Mouse (Mus musculus) lung, embryonic 14.5 days (tissue): ENCODE data around the gene Pram1. TPM values are rescaled to one million over a fixed set of nuclear protein-coding genes. Genes with fewer than 3 reads are reported as not detected.

Experiments
- ATAC-seq: fragments of 200-750 bp; cut with Nextera tagmentation; 2 replicates; pipeline ENCODE4 v1.8.0; 2017; ENCODE audit warnings: mild to moderate bottlenecking, moderate TSS enrichment, moderate library complexity; ENCODE audit not compliant: insufficient read depth
- DNase-seq: peaks from one replicate; pipeline ENCODE4 v3.0.0-alpha.2; 2015
- H3K27ac ChIP-seq: fragments of 300-500 bp; sonication (generic); 2 replicates; pipeline ENCODE4 v1.5.1; 2014; ENCODE audit warnings: low read depth, mild to moderate bottlenecking, moderate library complexity
- H3K27me3 ChIP-seq: fragments of 300-500 bp; sonication (generic); 2 replicates; pipeline ENCODE4 v1.6.1; 2014; ENCODE audit warnings: low read length, control low read depth; ENCODE audit not compliant: insufficient read depth
- H3K36me3 ChIP-seq: fragments of 300-500 bp; sonication (generic); 2 replicates; pipeline ENCODE4 v1.6.1; 2014; ENCODE audit warnings: control low read depth; ENCODE audit not compliant: insufficient read depth
- H3K4me1 ChIP-seq: fragments of 300-500 bp; sonication (generic); 2 replicates; pipeline ENCODE4 v1.6.1; 2014; ENCODE audit warnings: antibody characterized with exemption, control low read depth; ENCODE audit not compliant: insufficient read depth
- H3K4me2 ChIP-seq: fragments of 300-500 bp; sonication (generic); 2 replicates; pipeline ENCODE4 v1.6.1; 2014; ENCODE audit warnings: mild to moderate bottlenecking
- H3K4me3 ChIP-seq: fragments of 300-500 bp; sonication (generic); 2 replicates; pipeline ENCODE4 v1.5.1; 2014; ENCODE audit warnings: low read depth, low read length
- H3K9ac ChIP-seq: fragments of 300-500 bp; sonication (generic); 2 replicates; pipeline ENCODE4 v1.6.1; 2014
- H3K9me3 ChIP-seq: fragments of 300-500 bp; sonication (generic); 2 replicates; pipeline ENCODE4 v1.6.1; 2016; ENCODE audit warnings: low read depth, low read length, control low read depth
- CTCF ChIP-seq: IDR thresholded peaks from 2 replicates; pipeline ENCODE4 v1.5.1; 2016; ENCODE audit warnings: antibody characterized with exemption, low read depth
- WGBS: fragments of 180-500 bp; shearing (Covaris S2); extraction: QIAGEN DNeasy Blood & Tissue Kit; methylation state at CpG from one replicate; pipeline ENCODE4 v1.1.7; 2014; 5-methylcytosine and 5-hydroxymethylcytosine counted together
- polyA plus RNA-seq: library from polyadenylated mRNA; unstranded; fragments of >200 nt; fragmentation: Nextera tagmentation; extraction: Ambion mirVana; gene quantifications from 2 replicates; pipeline ENCODE4 v1.2.1, GENCODE M21; 2014

Gene Pram1
- polyA plus RNA-seq, 1 experiment from 2014 or later = 1.6 TPM

DNA sequence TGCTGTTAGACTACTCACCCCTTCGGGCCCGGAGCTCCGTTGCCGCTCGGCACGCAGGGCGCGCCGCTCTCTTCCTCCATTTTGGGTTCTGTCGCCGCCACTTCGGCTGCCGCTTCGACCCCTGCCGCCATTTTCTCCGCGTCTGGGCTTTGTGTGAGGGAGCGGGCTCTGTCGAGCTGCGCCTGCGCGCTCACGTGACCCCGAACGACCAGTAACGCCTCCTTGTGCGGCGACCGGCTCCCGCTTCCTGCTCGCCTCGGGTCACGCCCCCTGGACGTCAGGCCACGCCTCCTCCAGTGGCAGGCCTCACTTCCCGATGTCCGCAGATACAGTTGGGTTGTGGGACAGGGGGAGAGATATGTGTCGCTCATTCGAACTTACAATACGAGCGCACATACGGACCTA, 47.4 kb downstream of the Pram1 start:
- peak overlapping the region; percentile 96 for H3K4me3 ChIP-seq
- H3K4me1 ChIP-seq = peaks cover 16% of the 10 kb centered on the region
- peaks cover 4% of the 10 kb centered on the region; the same call in 1 of the 2 replicates for H3K36me3 ChIP-seq
- TF ChIP-seq CTCF = peak; percentile 16; the same call in 1 of the 2 replicates
- peak overlapping the region; percentile 86 for H3K4me2 ChIP-seq
- H3K9ac ChIP-seq = peak overlapping the region; percentile 99
- 0% methylated on average over 42 of the region's 42 CpGs for WGBS
- DNase-seq (peak; percentile 98), ATAC-seq (peak; percentile 99)
- H3K27me3 ChIP-seq = no peaks in the 10 kb centered on the region
- no peaks in the 10 kb centered on the region for H3K9me3 ChIP-seq
- H3K27ac ChIP-seq = peak overlapping the region; percentile 95

DNA sequence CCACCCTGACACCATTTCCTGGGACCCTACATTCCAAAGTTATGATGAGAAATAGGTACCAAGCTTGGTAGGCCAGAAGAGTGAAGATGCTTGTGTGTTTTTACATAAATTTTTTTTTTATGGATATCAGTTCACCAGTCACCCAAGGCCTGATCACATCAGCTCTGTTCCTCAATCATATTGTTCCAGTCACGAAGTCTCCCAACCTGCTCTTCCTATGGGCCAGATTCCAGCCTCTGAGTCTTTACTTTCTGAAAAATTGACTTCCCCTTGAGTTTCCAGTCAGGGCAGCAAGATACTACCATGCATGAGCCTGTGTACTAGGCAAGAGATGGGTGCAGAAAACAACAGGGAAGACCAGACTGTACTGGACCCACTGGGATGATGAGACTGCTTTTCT, 48.9 kb downstream of the Pram1 start, which contains the start of gene Hnrnpm:
TSS of gene Hnrnpm (minus strand) at position 101 of the 400 bp plus-strand sequence.
- peak within 1 kb of the TSS; percentile 96 for H3K4me3 ChIP-seq
- peaks cover 12% of the 10 kb centered on the region for H3K36me3 ChIP-seq
- peak within 1 kb of the TSS; percentile 86 for H3K4me2 ChIP-seq
- 79% methylated on average over 1 of the region's 1 CpGs for WGBS
- no peaks in the 10 kb centered on the region for H3K27me3 ChIP-seq
- H3K27ac ChIP-seq = peak within 1 kb of the TSS; percentile 16; the same call in 1 of the 2 replicates
- no peak for ATAC-seq
- peaks cover 16% of the 10 kb centered on the region for H3K4me1 ChIP-seq
- no peak for DNase-seq
- TF ChIP-seq CTCF = no peak
- peak within 1 kb of the TSS; percentile 99; the same call in 1 of the 2 replicates for H3K9ac ChIP-seq
- H3K9me3 ChIP-seq = no peaks in the 10 kb centered on the region

Other genes starting within 250 kb of the Pram1 start
- gene Zfp101, start 243.4 kb upstream of the Pram1 start, polyA plus RNA-seq = 20.4 and 20.8 TPM in 2 replicates
- gene Actl9, start 205.2 kb upstream of the Pram1 start, polyA plus RNA-seq = 0.23 TPM in 1 of 2 replicates, not detected in the other
- 117 and 126 TPM in 2 replicates for gene Adamts10, start 113.9 kb upstream of the Pram1 start, polyA plus RNA-seq
- gene Myo1f, start 82.3 kb upstream of the Pram1 start, polyA plus RNA-seq = 4.3 and 4.7 TPM in 2 replicates
- gene Zfp414, start 9.0 kb upstream of the Pram1 start, polyA plus RNA-seq = 68.6 and 74.0 TPM in 2 replicates
- gene Hnrnpm, start 48.8 kb downstream of the Pram1 start, polyA plus RNA-seq = 407 and 411 TPM in 2 replicates
- 45.3 and 46.4 TPM in 2 replicates for gene March2, start 80.6 kb downstream of the Pram1 start, polyA plus RNA-seq
- 241 and 278 TPM in 2 replicates for gene Rab11b, start 122.5 kb downstream of the Pram1 start, polyA plus RNA-seq
- 31.9 and 35.4 TPM in 2 replicates for gene Angptl4, start 143.8 kb downstream of the Pram1 start, polyA plus RNA-seq
- 65.1 and 65.4 TPM in 2 replicates for gene Kank3, start 172.5 kb downstream of the Pram1 start, polyA plus RNA-seq
- gene Rps28, start 186.5 kb downstream of the Pram1 start, polyA plus RNA-seq = 1,180 and 1,276 TPM in 2 replicates
- 470 and 474 TPM in 2 replicates for gene Ndufa7, start 186.5 kb downstream of the Pram1 start, polyA plus RNA-seq
- 71.1 and 76.3 TPM in 2 replicates for gene Cd320, start 205.0 kb downstream of the Pram1 start, polyA plus RNA-seq
- not detected in 2 replicates for gene Gm7029, start 235.8 kb downstream of the Pram1 start, polyA plus RNA-seq